Mouse (Mus musculus) bone marrow, adult 2 months (tissue): ENCODE results near the gene Nol7.

ENCODE experiments used
- CTCF ChIP-seq: fragments of 200-500 bp; IDR thresholded peaks from 2 replicates; pipeline ENCODE4 v1.5.1; 2011; ENCODE audit warnings: low read length, control low read depth; ENCODE audit not compliant: control insufficient read depth, insufficient read depth
- POLR2A ChIP-seq: fragments of 200-500 bp; IDR thresholded peaks from 2 replicates; pipeline ENCODE4 v1.6.1; 2011; ENCODE audit warnings: low read depth, mild to moderate bottlenecking, control low read depth, low read length, borderline replicate concordance; ENCODE audit not compliant: control insufficient read depth

DNA sequence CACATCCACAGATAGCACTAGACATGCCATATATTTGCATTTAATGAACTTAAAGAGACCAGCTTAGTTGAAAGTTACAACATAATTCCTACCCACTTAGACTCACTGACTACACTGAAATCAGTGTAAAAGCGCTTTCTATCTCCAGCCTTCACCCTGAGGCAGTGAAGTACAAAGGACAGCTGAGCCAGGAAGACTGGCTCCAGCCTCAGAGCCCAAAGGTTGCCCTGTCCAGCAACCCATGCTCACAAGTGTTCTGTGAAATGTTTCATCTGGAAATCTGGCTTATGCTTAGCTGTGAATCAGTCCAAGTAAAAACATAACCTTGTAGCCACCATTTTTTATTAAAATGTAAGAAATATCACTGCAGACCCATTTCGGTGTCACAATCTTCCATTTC lies 15.4 kb downstream of the Nol7 start:
- TF ChIP-seq POLR2A, result no peak
- TF ChIP-seq CTCF, result no peak
